In the genomic region with DNA sequence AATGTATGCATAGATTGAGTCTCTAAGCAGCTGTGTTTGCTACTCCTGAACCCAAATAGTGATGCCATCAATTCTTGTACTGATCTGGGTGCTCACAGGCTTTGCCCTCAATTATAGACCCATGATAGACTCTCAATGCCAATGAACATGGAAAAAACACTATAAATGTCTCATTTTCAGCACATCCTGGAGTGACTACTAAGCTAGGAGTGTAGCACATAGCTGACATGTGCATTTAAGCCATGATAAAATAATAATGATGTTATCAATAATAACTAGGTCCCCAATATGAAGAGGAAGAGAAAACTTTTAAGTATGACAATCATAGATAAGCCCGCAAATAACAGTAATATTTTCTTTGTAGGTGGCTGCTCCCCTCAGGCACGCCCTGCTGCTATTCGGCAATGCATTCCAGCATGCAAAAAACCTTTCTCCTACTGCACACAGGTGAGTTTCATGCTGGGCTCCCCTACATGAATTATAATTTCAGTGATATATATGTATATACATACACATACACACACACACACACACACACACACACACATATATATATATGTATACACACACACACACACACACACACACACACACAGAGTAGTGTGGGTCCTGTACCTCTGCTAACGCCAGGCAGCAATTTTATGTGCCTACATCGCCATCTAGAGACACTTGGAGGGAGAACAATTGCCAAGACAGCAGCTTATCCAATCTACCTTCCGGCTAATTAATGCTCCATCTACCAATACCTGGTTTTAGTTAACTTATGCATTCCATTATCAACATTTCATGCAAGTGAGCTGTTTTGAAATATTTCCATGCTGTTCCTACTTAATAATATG, we compare ENCODE assay signal across 9 mouse cellular contexts.
DNase-seq lines count a peak whose midpoint lies in the region; ATAC-seq and TF ChIP-seq lines count a peak whose summit lies in the region.
"Had no signal": no experiment of that assay in that cellular context is flagged by ENCODE, and none has a peak within 500 bp of the region (broad histone marks: within the 10 kb centered on the region; RNA-seq: fewer than 3 reads in every experiment).

No protein-coding gene starts in this region.

- H3K36me3 ChIP-seq in heart, embryonic 12.5 days = no peaks in the 10 kb centered on the region
- no peaks in the 10 kb centered on the region for H3K36me3 ChIP-seq in kidney, embryonic 14.5 days (ENCODE audit: control insufficient read depth, insufficient read depth, low read length)
- H3K36me3 ChIP-seq in liver, adult 2 months (ENCODE audit: control insufficient read depth, insufficient read depth, low read length) = no peaks in the 10 kb centered on the region
- no peaks in the 10 kb centered on the region for H3K36me3 ChIP-seq in thymus, adult 2 months (ENCODE audit: control insufficient read depth, insufficient read depth, low read length)
- H3K36me3 ChIP-seq: limb, embryonic 15.5 days had no signal

- H3K4me3 ChIP-seq in heart, embryonic 12.5 days = no peak overlapping the region
- no peak overlapping the region for H3K4me3 ChIP-seq in kidney, embryonic 14.5 days (ENCODE audit: low read length)
- H3K4me3 ChIP-seq in liver, adult 2 months (ENCODE audit: insufficient read depth, low read depth, low read length) = no peak overlapping the region
- no peak overlapping the region for H3K4me3 ChIP-seq in thymus, adult 2 months (ENCODE audit: control insufficient read depth, insufficient read depth, low read length)
- H3K4me3 ChIP-seq: limb, embryonic 15.5 days had no signal

- no peak for ATAC-seq in heart, embryonic 12.5 days (ENCODE audit: insufficient number of reproducible peaks, low FRiP score)
- peak; percentile 57; the same call in 1 of the 2 replicates for ATAC-seq in kidney, embryonic 14.5 days (ENCODE audit: low FRiP score, low TSS enrichment)

- H3K4me2 ChIP-seq in heart, embryonic 12.5 days = no peak overlapping the region
- H3K4me2 ChIP-seq in kidney, embryonic 14.5 days (replicated peaks; ENCODE audit: low read depth, low read length) = no peak overlapping the region
- H3K4me2 ChIP-seq: limb, embryonic 15.5 days had no signal

- H3K27me3 ChIP-seq in heart, embryonic 12.5 days (replicated peaks) = no peaks in the 10 kb centered on the region
- no peaks in the 10 kb centered on the region for H3K27me3 ChIP-seq in kidney, embryonic 14.5 days (ENCODE audit: control insufficient read depth, insufficient read depth, low read length)
- H3K27me3 ChIP-seq in liver, adult 2 months (ENCODE audit: control insufficient read depth, insufficient read depth, low read length) = no peaks in the 10 kb centered on the region
- H3K27me3 ChIP-seq in thymus, adult 2 months (ENCODE audit: control insufficient read depth, insufficient read depth, low read length) = no peaks in the 10 kb centered on the region
- H3K27me3 ChIP-seq: limb, embryonic 15.5 days had no signal

- peak; percentile 15; the same call in 1 of the 2 replicates for TF ChIP-seq CTCF in liver, adult 2 months (IDR thresholded peaks at IDR 0.05; ENCODE audit: low read depth, low read length)
- TF ChIP-seq CTCF in thymus, adult 2 months (IDR thresholded peaks at IDR 0.05; ENCODE audit: borderline replicate concordance, control insufficient read depth, extremely low read depth, insufficient read depth, low read length, poor library complexity) = no peak

- no peak overlapping the region for H3K27ac ChIP-seq in heart, embryonic 12.5 days (ENCODE audit: poor library complexity, severe bottlenecking)
- no peak overlapping the region for H3K27ac ChIP-seq in kidney, embryonic 14.5 days (ENCODE audit: low read depth, low read length)
- H3K27ac ChIP-seq in liver, adult 2 months (replicated peaks; ENCODE audit: insufficient read depth, low read depth, low read length) = no peak overlapping the region
- H3K27ac ChIP-seq in thymus, adult 2 months (ENCODE audit: control insufficient read depth, insufficient read depth, low read length) = no peak overlapping the region
- H3K27ac ChIP-seq: limb, embryonic 15.5 days had no signal

- no peaks in the 10 kb centered on the region for H3K4me1 ChIP-seq in heart, embryonic 12.5 days (replicated peaks)
- no peaks in the 10 kb centered on the region for H3K4me1 ChIP-seq in kidney, embryonic 14.5 days (ENCODE audit: control insufficient read depth, insufficient read depth, low read length)
- H3K4me1 ChIP-seq in liver, adult 2 months (ENCODE audit: control insufficient read depth, insufficient read depth, low read length) = no peaks in the 10 kb centered on the region
- no peaks in the 10 kb centered on the region for H3K4me1 ChIP-seq in thymus, adult 2 months (replicated peaks; ENCODE audit: control insufficient read depth, insufficient read depth, low read length)
- H3K4me1 ChIP-seq: limb, embryonic 15.5 days had no signal

- H3K9me3 ChIP-seq in heart, embryonic 12.5 days (replicated peaks) = no peaks in the 10 kb centered on the region
- no peaks in the 10 kb centered on the region for H3K9me3 ChIP-seq in kidney, embryonic 14.5 days (ENCODE audit: control insufficient read depth, low read length)
- H3K9me3 ChIP-seq: limb, embryonic 15.5 days had no signal

- H3K79me2 ChIP-seq in liver, adult 2 months (ENCODE audit: control insufficient read depth, insufficient read depth, low read length) = no peaks in the 10 kb centered on the region

- no peak overlapping the region for H3K9ac ChIP-seq in heart, embryonic 12.5 days
- no peak overlapping the region for H3K9ac ChIP-seq in kidney, embryonic 14.5 days (ENCODE audit: low read depth, low read length)
- no peak overlapping the region for H3K9ac ChIP-seq in liver, adult 2 months (ENCODE audit: low read depth, low read length)
- H3K9ac ChIP-seq: limb, embryonic 15.5 days had no signal

- peak; percentile 4 to 31 for DNase-seq in heart, adult 18-20 months
- peak; percentile 37 for DNase-seq in adrenal gland, postnatal 10 days
- peak; percentile 0 for DNase-seq in fibroblast of lung, adult 2 months (ENCODE audit: low read depth)
- DNase-seq in liver, adult 2 months (ENCODE audit: extremely low read depth, low read depth, low spot score) = peak; percentile 33
- peak; percentile 23 for DNase-seq in retina, postnatal 7 days (ENCODE audit: low read depth, low spot score)
- no peak for DNase-seq in thymus, adult 2 months

- 43% methylated on average over 6 of the region's 6 CpGs for WGBS in heart, embryonic 12.5 days
- WGBS in kidney, embryonic 14.5 days = 47% methylated on average over 6 of the region's 6 CpGs
- 46% methylated on average over 6 of the region's 6 CpGs for WGBS in liver, adult 2 months
- WGBS in thymus, adult 2 months = 52% methylated on average over 6 of the region's 6 CpGs

- no peak for TF ChIP-seq POLR2A in liver, adult 2 months (IDR thresholded peaks at IDR 0.05; ENCODE audit: extremely low read depth, insufficient read depth, low read length)
- TF ChIP-seq POLR2A in thymus, adult 2 months (IDR thresholded peaks at IDR 0.05; ENCODE audit: control insufficient read depth, extremely low read depth, insufficient read depth, low read length, poor library complexity) = no peak
